Mouse (Mus musculus): ENCODE results near the gene Siva1. TPM values are rescaled to one million over a fixed set of nuclear protein-coding genes. Genes with fewer than 3 reads are reported as not detected.

The Siva1 gene
- total RNA-seq, 2 experiments from 2014 or later = 25.4 to 30.9 TPM

- DNase-seq = peak; percentile 68 to 85
- intact Hi-C loops (cut with DNase I) = loop anchor here (2.0 kb wide), 1 partner anchor 16 kb away; no protein-coding TSS in a partner anchor
Measured at GRCm38 (mm10) chr12:112674132-112675011, 29.9 kb downstream of the Siva1 start, which contains the start of gene Akt1. Akt1 (minus strand) TSS chr12:112674884.

DNA sequence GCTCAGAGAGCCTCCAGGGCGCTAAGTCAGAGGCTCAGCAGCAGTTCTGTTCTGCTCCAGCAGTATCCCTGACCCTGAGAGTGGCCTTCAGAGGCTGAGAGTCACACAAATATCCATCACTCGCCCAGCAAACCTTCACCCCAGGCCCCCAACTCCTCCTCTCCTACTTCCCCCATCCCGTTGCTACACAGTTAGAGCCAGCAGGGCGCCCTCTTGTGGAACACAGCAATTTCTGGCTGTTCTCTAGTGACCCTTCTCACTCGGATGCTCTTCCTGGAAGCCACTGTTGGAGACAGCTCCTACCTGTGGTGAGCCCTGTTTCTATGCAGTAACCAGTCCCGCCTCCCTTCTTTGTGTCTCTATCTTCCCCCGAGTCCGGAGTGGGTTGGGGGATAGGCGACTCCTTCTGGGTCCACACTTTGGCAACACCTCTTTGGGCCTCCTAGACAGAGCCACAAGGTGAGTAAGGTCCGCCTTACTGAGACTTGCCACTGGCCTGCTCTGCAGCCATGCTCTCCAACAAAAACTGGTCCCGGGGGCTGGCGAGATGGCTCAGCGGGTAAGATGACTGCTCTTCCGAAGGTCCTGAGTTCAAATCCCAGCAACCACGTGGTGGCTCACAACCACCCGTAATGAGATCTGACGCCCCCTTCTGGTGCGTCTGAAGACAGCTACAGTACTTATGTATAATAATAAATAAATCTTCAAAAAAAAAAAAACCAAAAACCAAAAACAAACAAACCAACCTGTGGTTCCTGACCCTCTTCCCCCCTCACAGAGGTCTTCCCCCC is 31.0 kb downstream of the Siva1 start:
- intact Hi-C loops (cut with DNase I) = loop anchor here (2.0 kb wide), 1 partner anchor 17 kb away; no protein-coding TSS in a partner anchor
- peak; percentile 87 to 91 for DNase-seq

DNA sequence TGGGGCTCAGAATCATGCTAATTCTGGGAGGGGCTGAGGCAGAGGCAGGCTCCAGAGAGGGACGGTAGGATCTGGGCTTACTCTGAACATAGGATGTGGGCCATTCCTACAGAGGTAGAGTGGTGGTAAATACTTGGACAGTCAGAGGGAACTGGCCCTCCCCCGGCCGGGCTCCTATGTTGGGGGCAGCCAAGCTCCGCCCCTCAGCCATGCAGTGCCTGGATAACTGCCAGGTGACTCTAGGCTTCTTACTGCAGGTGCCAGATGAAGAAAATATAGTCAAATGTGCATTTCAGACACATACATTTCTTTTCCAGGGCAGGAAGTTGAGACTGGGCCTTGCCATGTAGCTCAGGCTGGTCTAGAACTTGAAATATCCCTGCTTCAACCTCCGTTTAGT is 32.6 kb downstream of the Siva1 start:
- DNase-seq = no peak
- intact Hi-C loops (cut with DNase I) = no loop called here

GRCm38 (mm10) chr12:112677943-112678554 is 33.6 kb downstream of the Siva1 start:
- intact Hi-C loops (cut with DNase I) = loop anchor here (2.0 kb wide), 1 partner anchor 15 kb away; no protein-coding TSS in a partner anchor
- DNase-seq = no peak

- DNase-seq = peak; percentile 81 to 84
- intact Hi-C loops (cut with DNase I) = loop anchor here (2.0 kb wide), 1 partner anchor 14 kb away; no protein-coding TSS in a partner anchor
Measured at GRCm38 (mm10) chr12:112678555-112679026, 34.1 kb downstream of the Siva1 start, which contains the start of gene Zbtb42. Zbtb42 (plus strand) TSS chr12:112678828.

DNA sequence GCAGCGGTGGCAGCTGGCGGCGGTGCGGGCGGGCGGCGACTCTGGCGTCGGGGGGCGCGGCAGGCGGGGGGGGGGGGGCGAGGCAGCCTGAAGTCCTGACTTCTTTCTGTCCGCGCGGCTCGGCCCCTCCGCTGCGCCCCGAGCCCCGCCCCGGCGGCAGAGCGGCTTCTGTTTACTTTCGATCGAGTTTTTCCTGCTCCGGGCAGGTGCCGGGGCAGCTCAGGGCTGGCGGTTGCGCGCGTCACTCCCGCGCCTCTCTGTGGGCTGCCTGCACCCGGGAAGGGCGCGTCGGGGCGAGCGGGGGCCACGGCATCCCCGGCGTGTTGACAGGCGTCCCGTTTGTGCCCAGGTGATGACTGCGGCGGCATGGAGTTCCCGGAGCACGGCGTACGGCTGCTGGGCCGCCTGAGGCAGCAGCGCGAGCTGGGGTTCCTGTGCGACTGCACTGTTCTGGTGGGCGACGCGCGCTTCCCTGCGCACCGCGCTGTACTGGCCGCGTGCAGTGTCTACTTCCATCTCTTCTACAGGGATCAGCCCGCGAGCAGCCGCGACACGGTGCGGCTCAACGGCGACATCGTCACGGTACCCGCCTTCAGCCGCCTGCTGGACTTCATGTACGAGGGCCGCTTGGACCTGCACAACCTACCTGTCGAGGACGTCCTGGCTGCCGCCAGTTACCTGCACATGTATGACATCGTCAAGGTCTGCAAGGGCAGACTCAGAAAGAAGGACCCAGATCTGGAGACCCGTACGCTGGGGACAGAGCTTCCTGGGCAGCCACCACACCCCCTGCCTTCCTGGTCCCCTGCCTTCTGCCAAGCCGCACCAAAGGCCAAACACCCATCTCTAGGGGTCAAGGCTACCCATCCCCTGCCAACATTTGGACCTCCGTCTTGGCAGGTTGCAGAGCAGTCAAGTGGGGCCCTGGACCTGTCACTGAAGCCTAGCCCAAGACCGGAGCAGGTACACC is 34.8 kb downstream of the Siva1 start:
- DNase-seq = peak; percentile 34 to 52

GRCm38 (mm10) chr12:112683351-112683750 is 38.9 kb downstream of the Siva1 start:
- DNase-seq = no peak
- intact Hi-C loops (cut with DNase I) = no loop called here

More for the DNA sequence above, 34.8 kb downstream of the Siva1 start:
- intact Hi-C loops (cut with DNase I) = loop anchor here (2.0 kb wide), 1 partner anchor 13 kb away; no protein-coding TSS in a partner anchor

GRCm38 (mm10) chr12:112688458-112688857 is 44.0 kb downstream of the Siva1 start:
- intact Hi-C loops (cut with DNase I) = no loop called here
- no peak for DNase-seq

- peak; percentile 98 for DNase-seq
- intact Hi-C loops (cut with DNase I) = loop anchor here (2.0 kb wide), 1 partner anchor 15 kb away; the partner anchor contains the start of gene Zbtb42
Measured at GRCm38 (mm10) chr12:112693185-112694126, 49.0 kb downstream of the Siva1 start.

- no peak for DNase-seq
- intact Hi-C loops (cut with DNase I) = no loop called here
Measured at GRCm38 (mm10) chr12:112694127-112694475, 49.6 kb downstream of the Siva1 start.

GRCm38 (mm10) chr12:112696806-112697425 is 52.4 kb downstream of the Siva1 start:
- DNase-seq = no peak
- intact Hi-C loops (cut with DNase I) = no loop called here

Small RNA genes lying within 50 kb of the gene (microRNA-seq; reads per million reads assigned to microRNA genes)
- 0.81 to 1.9 reads per million in 2 experiments for gene Mir6939

Other genes with a start within 250 kb of the Siva1 start
- gene A530016L24Rik, start 155.2 kb upstream of the Siva1 start, total RNA-seq (2021) = 10 to 100 TPM; 15.7 to 20.7 TPM
- gene Tmem179, start 127.9 kb upstream of the Siva1 start, total RNA-seq (2021) = not detected
- gene Inf2, start 55.9 kb upstream of the Siva1 start, total RNA-seq (2021) = 10 to 100 TPM; 19.8 to 21.5 TPM
- gene Adssl1, start 24.6 kb upstream of the Siva1 start, total RNA-seq (2021) = 100 to 1,000 TPM; 119 to 129 TPM
- 100 to 1,000 TPM; 217 to 237 TPM for gene Akt1, start 30.2 kb downstream of the Siva1 start, total RNA-seq (2021)
- gene Zbtb42, start 34.1 kb downstream of the Siva1 start, total RNA-seq (2021) = 1 to 10 TPM; 5.8 to 7.2 TPM
- 1 to 10 TPM; 8.6 to 9.9 TPM for gene Cep170b, start 75.8 kb downstream of the Siva1 start, total RNA-seq (2021)
- gene Pld4, start 116.0 kb downstream of the Siva1 start, total RNA-seq (2021) = 1 to 10 TPM; 6.3 to 8.0 TPM
- 10 to 100 TPM; 14.5 to 19.5 TPM for gene Ahnak2, start 158.0 kb downstream of the Siva1 start, total RNA-seq (2021)
- gene Clba1, start 164.3 kb downstream of the Siva1 start, total RNA-seq (2021) = 1 to 10 TPM; 1.9 to 2.2 TPM
- 10 to 100 TPM in 1 of 2 experiments, 1 to 10 TPM in 1; 7.8 to 12.1 TPM for gene Cdca4, start 184.7 kb downstream of the Siva1 start, total RNA-seq (2021)
- 1 to 10 TPM in 1 of 2 experiments, under 1 TPM in 1; 0.22 to 2.0 TPM for gene Gpr132, start 223.5 kb downstream of the Siva1 start, total RNA-seq (2021)